Mouse (Mus musculus): ENCODE data around the gene Blnk.

DNA sequence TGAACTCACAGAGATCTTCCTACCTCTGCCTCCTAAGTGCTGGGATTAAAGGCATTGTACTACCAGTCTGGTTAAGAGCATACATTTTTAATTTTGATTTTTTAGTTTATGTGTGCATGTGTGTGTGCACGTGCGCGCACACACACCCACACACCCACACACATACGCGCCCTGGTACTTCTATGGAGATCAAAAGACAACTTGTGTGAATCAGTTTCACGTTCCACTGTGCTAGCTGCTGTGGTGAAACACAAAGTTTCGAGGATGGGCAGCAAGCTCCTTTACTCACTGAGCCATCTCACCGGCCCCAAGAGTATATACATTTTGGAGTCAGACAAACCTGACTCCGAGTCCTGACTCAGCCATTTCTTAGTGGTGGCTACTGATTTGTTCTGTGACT lies 33.3 kb upstream of the Blnk start:
- TF ChIP-seq GATA1 (IDR thresholded peaks at IDR 0.05; ENCODE audit: borderline replicate concordance, low read length) (no peak), FLI1 (IDR thresholded peaks at IDR 0.05; ENCODE audit: low read length) (no peak)

Data from megakaryocyte, embryonic 14.5 days (primary cell).